Mouse (Mus musculus) heart, adult 8-10 months (tissue): ENCODE measurements at regions not wholly inside any gene's neighbourhood (a gene's known extent, or its start where the extent isn't known, plus 50 kb on each side); places are given as distances from the start of the nearest gene placed in this dataset.

ENCODE experiments used
- DNase-seq: peaks from one replicate; pipeline ENCODE4 v3.0.0; 2022; ENCODE audit warnings: low spot score

- no peak for DNase-seq
Measured at GRCm38 (mm10) chr16:37725745-37726144, 50.9 kb upstream of the Fstl1 start.

GRCm38 (mm10) chr16:37715173-37715572 is 60.9 kb upstream of the Ndufb4 start:
- no peak for DNase-seq

DNA sequence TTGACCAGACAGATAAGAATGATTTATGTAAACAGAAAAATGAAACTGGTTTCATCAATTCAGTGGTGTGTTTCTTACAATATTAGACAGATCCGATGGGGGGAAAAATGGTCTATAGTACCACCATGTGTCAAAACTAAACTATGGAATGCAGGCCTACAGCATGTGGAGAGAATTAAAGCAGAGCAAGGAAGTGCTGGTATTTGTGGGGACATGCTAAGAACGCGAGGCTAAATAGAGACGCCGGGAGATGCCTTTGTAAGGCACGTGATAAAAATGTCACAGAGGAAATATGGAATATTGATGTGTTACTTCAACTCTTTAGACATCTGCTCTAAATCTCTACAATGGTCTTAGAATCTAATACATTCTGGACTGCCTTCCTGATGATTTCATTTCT is 60.0 kb upstream of the Ndufb4 start:
- DNase-seq: no peak

DNA sequence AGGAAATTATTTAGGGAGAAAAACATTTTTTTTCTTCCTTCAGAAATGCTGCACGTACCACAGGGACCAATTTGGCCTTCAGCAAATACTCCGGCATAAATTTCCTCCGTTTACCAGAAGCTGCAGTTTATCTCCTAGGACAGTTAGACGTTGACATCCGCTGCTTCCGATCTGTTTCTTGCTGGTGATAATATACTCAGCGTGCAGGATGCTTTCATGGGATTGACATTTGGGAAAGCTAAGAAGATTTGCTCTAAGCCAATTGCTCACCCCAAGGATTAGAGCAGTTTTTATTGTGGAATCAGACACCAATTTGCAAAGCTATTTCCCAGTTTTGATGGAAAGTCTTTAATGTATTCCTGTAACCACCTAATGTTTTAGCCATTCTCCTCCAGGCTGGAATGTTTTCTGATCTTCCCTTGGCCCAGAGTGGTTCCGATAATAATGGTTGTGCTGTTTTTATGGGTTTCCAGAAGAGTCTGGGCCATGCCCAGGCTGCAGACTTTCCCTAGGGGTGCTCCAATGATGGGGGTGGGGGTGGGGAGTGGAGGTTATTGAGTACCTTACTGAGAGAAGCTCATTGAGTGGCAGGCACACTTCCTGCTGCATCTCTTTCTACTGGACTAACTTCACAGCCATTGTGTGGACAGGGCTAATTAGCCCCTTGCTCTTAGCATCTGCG is 52.1 kb upstream of the Ndufb4 start:
- DNase-seq: no peak

DNA sequence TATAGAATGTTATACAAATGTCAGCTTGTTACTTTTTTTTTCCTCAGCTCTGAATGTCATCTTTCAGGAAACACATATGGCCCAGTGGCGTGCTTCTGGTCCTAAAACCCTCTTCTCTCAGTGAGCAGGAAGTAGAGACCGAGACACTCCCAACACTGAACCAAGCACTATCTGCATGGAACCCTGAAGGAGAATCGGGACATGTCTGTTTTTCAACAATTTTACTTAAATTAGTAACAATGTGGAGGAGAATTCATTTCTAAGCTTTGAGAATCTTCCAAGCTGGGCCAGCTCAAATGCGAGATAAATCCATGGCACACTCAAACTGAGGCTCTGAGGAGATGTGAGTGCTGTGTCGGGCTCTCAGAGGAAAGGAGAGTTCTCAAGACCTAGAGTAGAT is 51.0 kb upstream of the Ndufb4 start:
- no peak for DNase-seq

DNA sequence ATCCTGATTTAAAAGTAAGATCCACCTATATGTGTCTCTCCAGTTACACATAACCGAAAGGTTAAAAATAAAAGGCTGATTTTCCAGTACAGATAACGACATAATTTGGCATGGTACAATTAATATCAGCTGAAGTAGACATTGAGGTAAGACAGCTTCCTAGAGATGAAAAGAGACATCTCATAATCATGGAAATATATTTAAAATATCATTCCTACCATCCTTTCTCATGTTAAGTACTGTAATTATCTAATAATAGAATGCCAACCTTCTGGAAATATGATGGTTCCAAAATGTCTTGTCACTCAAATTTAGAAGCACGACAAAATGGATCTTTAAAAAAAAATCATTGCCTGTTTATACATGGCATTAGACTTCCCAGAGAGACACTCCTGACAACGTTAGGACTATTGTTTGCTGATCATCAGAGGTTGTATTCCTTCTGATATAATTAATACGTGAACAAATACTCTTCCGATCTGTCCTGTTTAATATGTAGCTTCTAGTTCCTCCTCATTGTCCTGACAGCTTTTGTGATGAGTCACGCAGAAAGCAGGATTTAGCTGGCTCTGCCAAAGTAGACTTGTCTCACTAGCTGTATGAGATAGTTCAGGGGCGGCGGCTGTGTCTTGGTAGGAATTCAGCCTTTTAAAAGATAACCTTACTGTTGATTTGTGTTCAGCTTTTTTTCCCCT is 50.4 kb upstream of the Ndufb4 start:
- DNase-seq: peak; percentile 22
